23 mouse cellular contexts compared by ENCODE assay signal in the genomic region with DNA sequence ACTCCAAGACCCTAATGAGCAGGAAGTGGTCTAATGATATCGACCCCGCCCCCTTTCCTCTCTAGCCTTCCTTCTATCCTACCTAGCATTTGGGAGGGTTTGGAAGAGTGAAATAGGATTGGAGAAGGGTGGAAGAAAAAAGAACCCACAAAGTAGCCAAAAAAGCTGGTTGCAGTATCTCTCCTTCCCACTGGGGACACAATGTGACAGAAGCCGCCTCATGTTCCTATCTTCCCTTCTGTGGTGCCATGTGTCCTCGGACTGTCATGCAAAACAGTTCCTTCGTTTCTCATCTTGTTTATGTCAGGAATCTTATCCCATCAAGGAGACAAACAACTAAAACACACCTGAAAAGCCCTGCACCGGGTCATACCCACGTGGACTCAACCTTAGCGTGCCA. TPM values are rescaled to one million over a fixed set of nuclear protein-coding genes. Genes with fewer than 3 reads are reported as not detected.
DNase-seq lines count a peak whose midpoint lies in the region; ATAC-seq and TF ChIP-seq lines count a peak whose summit lies in the region.
"Had no signal": no experiment of that assay in that cellular context is flagged by ENCODE, and none has a peak within 500 bp of the region (broad histone marks: within the 10 kb centered on the region; RNA-seq: fewer than 3 reads in every experiment).

No protein-coding gene starts in this region.

- CTCF ChIA-PET in Patski (lab: Charles Lee): no interaction called here

- TF ChIP-seq CTCF in hindbrain, postnatal 0 days (IDR thresholded peaks at IDR 0.05; ENCODE audit: low read depth): peak; percentile 34
- TF ChIP-seq CTCF in Patski (IDR thresholded peaks at IDR 0.05): peak; percentile 8

- no peak overlapping the region for H3K4me3 ChIP-seq in hindbrain, postnatal 0 days (ENCODE audit: low read length)
- no peak overlapping the region for H3K4me3 ChIP-seq in hindbrain, embryonic 16.5 days (ENCODE audit: low read length)
- no peak overlapping the region for H3K4me3 ChIP-seq in midbrain, embryonic 11.5 days (ENCODE audit: low read depth, low read length)
- H3K4me3 ChIP-seq in midbrain, embryonic 15.5 days: no peak overlapping the region
- H3K4me3 ChIP-seq: embryonic facial prominence, embryonic 13.5 days; forebrain, embryonic 10.5 days; heart, embryonic 13.5 days; limb, embryonic 12.5 days; liver, embryonic 15.5 days; midbrain, embryonic 13.5 days; neural tube, embryonic 15.5 days; stomach, embryonic 15.5 days had no signal

- ATAC-seq in hindbrain, postnatal 0 days: no peak
- ATAC-seq in hindbrain, embryonic 16.5 days: no peak
- ATAC-seq in midbrain, embryonic 11.5 days (ENCODE audit: low FRiP score): no peak
- ATAC-seq in midbrain, embryonic 15.5 days (replicated peaks): no peak
- no peak for ATAC-seq in Patski

- H3K36me3 ChIP-seq in hindbrain, postnatal 0 days (ENCODE audit: insufficient read depth, low read length): no peaks in the 10 kb centered on the region
- H3K36me3 ChIP-seq in hindbrain, embryonic 16.5 days (ENCODE audit: control insufficient read depth, insufficient read depth, low read length): no peaks in the 10 kb centered on the region
- H3K36me3 ChIP-seq in midbrain, embryonic 11.5 days (ENCODE audit: control insufficient read depth, insufficient read depth, low read length): no peaks in the 10 kb centered on the region
- no peaks in the 10 kb centered on the region for H3K36me3 ChIP-seq in midbrain, embryonic 15.5 days (replicated peaks)
- H3K36me3 ChIP-seq: embryonic facial prominence, embryonic 13.5 days; forebrain, embryonic 10.5 days; limb, embryonic 12.5 days; liver, embryonic 15.5 days; midbrain, embryonic 13.5 days; neural tube, embryonic 15.5 days; stomach, embryonic 15.5 days had no signal

- no peaks in the 10 kb centered on the region for H3K27me3 ChIP-seq in hindbrain, postnatal 0 days (ENCODE audit: insufficient read depth, low read length)
- no peaks in the 10 kb centered on the region; the same call in 1 of the 2 replicates for H3K27me3 ChIP-seq in hindbrain, embryonic 16.5 days (replicated peaks; ENCODE audit: control insufficient read depth, insufficient read depth, low read length)
- no peaks in the 10 kb centered on the region for H3K27me3 ChIP-seq in midbrain, embryonic 11.5 days (ENCODE audit: control insufficient read depth, insufficient read depth, low read length)
- H3K27me3 ChIP-seq in midbrain, embryonic 15.5 days (replicated peaks): no peaks in the 10 kb centered on the region
- H3K27me3 ChIP-seq in Patski: peaks cover 6% of the 10 kb centered on the region
- H3K27me3 ChIP-seq: stomach, embryonic 15.5 days had no signal

- no peak overlapping the region for H3K4me2 ChIP-seq in hindbrain, postnatal 0 days (ENCODE audit: low read depth, low read length)
- no peak overlapping the region for H3K4me2 ChIP-seq in hindbrain, embryonic 16.5 days (ENCODE audit: low read length)
- no peak overlapping the region for H3K4me2 ChIP-seq in midbrain, embryonic 11.5 days
- no peak overlapping the region for H3K4me2 ChIP-seq in midbrain, embryonic 15.5 days
- H3K4me2 ChIP-seq: embryonic facial prominence, embryonic 13.5 days; heart, embryonic 13.5 days; limb, embryonic 12.5 days; liver, embryonic 15.5 days; lung, embryonic 14.5 days; midbrain, embryonic 13.5 days; neural tube, embryonic 15.5 days; stomach, embryonic 15.5 days had no signal

- POLR2A ChIA-PET in Patski (lab: Charles Lee): no interaction called here

- no peak for DNase-seq in hindbrain, postnatal 0 days (ENCODE audit: low spot score)
- peak; percentile 84 for DNase-seq in midbrain, embryonic 11.5 days (ENCODE audit: low spot score, missing footprints)
- DNase-seq in Patski (ENCODE audit: low read depth, low spot score): no peak
- no peak for DNase-seq in adrenal gland, postnatal 10 days
- DNase-seq in lung, postnatal 10 days: no peak
- DNase-seq: layer of hippocampus, postnatal 36 days had no signal

- 78% methylated on average over 8 of the region's 8 CpGs for WGBS in hindbrain, postnatal 0 days
- WGBS in hindbrain, embryonic 16.5 days: 84% methylated on average over 8 of the region's 8 CpGs
- WGBS in midbrain, embryonic 11.5 days: 86% methylated on average over 8 of the region's 8 CpGs
- 84% methylated on average over 8 of the region's 8 CpGs for WGBS in midbrain, embryonic 15.5 days

- in situ Hi-C loops in Patski (cut with MboI; ENCODE audit: low pct_unique_long_range_greater_than_20kb): no loop called here

- H3K27ac ChIP-seq in hindbrain, postnatal 0 days: no peak overlapping the region
- H3K27ac ChIP-seq in hindbrain, embryonic 16.5 days (ENCODE audit: low read depth, low read length): no peak overlapping the region
- H3K27ac ChIP-seq in midbrain, embryonic 11.5 days (ENCODE audit: low read depth, low read length): no peak overlapping the region
- no peak overlapping the region for H3K27ac ChIP-seq in midbrain, embryonic 15.5 days
- H3K27ac ChIP-seq: embryonic facial prominence, embryonic 13.5 days; forebrain, embryonic 10.5 days; heart, embryonic 13.5 days; limb, embryonic 12.5 days; liver, embryonic 15.5 days; midbrain, embryonic 13.5 days; neural tube, embryonic 15.5 days; stomach, embryonic 15.5 days had no signal

- no peak overlapping the region for H3K9ac ChIP-seq in hindbrain, postnatal 0 days (replicated peaks; ENCODE audit: low read length)
- H3K9ac ChIP-seq in hindbrain, embryonic 16.5 days (ENCODE audit: low read depth, low read length): no peak overlapping the region
- no peak overlapping the region for H3K9ac ChIP-seq in midbrain, embryonic 11.5 days (ENCODE audit: low read length)
- no peak overlapping the region for H3K9ac ChIP-seq in midbrain, embryonic 15.5 days
- H3K9ac ChIP-seq: embryonic facial prominence, embryonic 13.5 days; heart, embryonic 13.5 days; limb, embryonic 12.5 days; liver, embryonic 15.5 days; lung, embryonic 14.5 days; midbrain, embryonic 13.5 days; neural tube, embryonic 15.5 days; stomach, embryonic 15.5 days had no signal

- no peaks in the 10 kb centered on the region; the same call in 1 of the 2 replicates for H3K4me1 ChIP-seq in hindbrain, postnatal 0 days (ENCODE audit: insufficient read depth, low read length)
- H3K4me1 ChIP-seq in hindbrain, embryonic 16.5 days (ENCODE audit: control insufficient read depth, insufficient read depth, low read depth, low read length): peaks cover 7% of the 10 kb centered on the region; the same call in 1 of the 2 replicates
- peaks cover 20% of the 10 kb centered on the region for H3K4me1 ChIP-seq in midbrain, embryonic 11.5 days (ENCODE audit: control insufficient read depth, insufficient read depth, low read length)
- H3K4me1 ChIP-seq in midbrain, embryonic 15.5 days: peaks cover 9% of the 10 kb centered on the region
- H3K4me1 ChIP-seq: liver, embryonic 15.5 days; stomach, embryonic 15.5 days had no signal

- H3K9me3 ChIP-seq in hindbrain, postnatal 0 days (ENCODE audit: low read length): no peaks in the 10 kb centered on the region
- no peaks in the 10 kb centered on the region for H3K9me3 ChIP-seq in hindbrain, embryonic 16.5 days (ENCODE audit: control insufficient read depth, low read length)
- no peaks in the 10 kb centered on the region for H3K9me3 ChIP-seq in midbrain, embryonic 11.5 days (ENCODE audit: control insufficient read depth, low read length)
- H3K9me3 ChIP-seq in midbrain, embryonic 15.5 days: no peaks in the 10 kb centered on the region
- H3K9me3 ChIP-seq: embryonic facial prominence, embryonic 13.5 days; forebrain, embryonic 10.5 days; G1E; heart, embryonic 13.5 days; limb, embryonic 12.5 days; liver, embryonic 15.5 days; midbrain, embryonic 13.5 days; neural tube, embryonic 15.5 days; stomach, embryonic 15.5 days had no signal

RNA-seq across cellular contexts. Expression of gene Eogt, which starts 42.9 kb away (rescaled TPM):
- total RNA-seq in hindbrain, postnatal 0 days (2014; rRNA removed): 32.7 and 33.7 TPM in 2 replicates
- polyA plus RNA-seq in hindbrain, postnatal 0 days (2015; fragmentation: Nextera tagmentation; extraction: Ambion mirVana): 10.3 and 11.4 TPM in 2 replicates
- 13.8 and 17.7 TPM in 2 replicates for polyA plus RNA-seq in hindbrain, embryonic 16.5 days (2015; fragmentation: Nextera tagmentation; extraction: Ambion mirVana)
- 7.9 and 8.3 TPM in 2 replicates for polyA plus RNA-seq in midbrain, embryonic 11.5 days (2014; fragmentation: Nextera tagmentation; extraction: Ambion mirVana)
- polyA plus RNA-seq in midbrain, embryonic 15.5 days (2015; fragmentation: Nextera tagmentation; extraction: Ambion mirVana): 13.2 and 13.5 TPM in 2 replicates
- polyA plus RNA-seq in Patski (2021): 38.3 TPM
- 10 to 100 TPM; 34.2 to 49.2 TPM for total RNA-seq in adrenal gland, postnatal 10 days (2021)

RNA-seq across cellular contexts. Expression of gene Fam19a4, which starts 45.9 kb away (rescaled TPM):
- total RNA-seq in hindbrain, postnatal 0 days (2014; rRNA removed): 1.8 and 3.1 TPM in 2 replicates
- polyA plus RNA-seq in hindbrain, postnatal 0 days (2015; fragmentation: Nextera tagmentation; extraction: Ambion mirVana): 3.0 and 3.1 TPM in 2 replicates
- polyA plus RNA-seq in hindbrain, embryonic 16.5 days (2015; fragmentation: Nextera tagmentation; extraction: Ambion mirVana): 3.2 and 3.4 TPM in 2 replicates
- 4.1 and 4.7 TPM in 2 replicates for polyA plus RNA-seq in midbrain, embryonic 11.5 days (2014; fragmentation: Nextera tagmentation; extraction: Ambion mirVana)
- polyA plus RNA-seq in midbrain, embryonic 15.5 days (2015; fragmentation: Nextera tagmentation; extraction: Ambion mirVana): 6.4 and 6.6 TPM in 2 replicates
- polyA plus RNA-seq in Patski (2021): not detected
- under 1 TPM; 0.45 to 0.58 TPM for total RNA-seq in adrenal gland, postnatal 10 days (2021)
- total RNA-seq: heart, adult 8-10 months; heart, postnatal 10 days; hematopoietic stem cell, adult 5-6 weeks; liver, adult 2 months had no signal
- polyA plus RNA-seq: G1E; heart, embryonic 13.5 days; liver, adult 2 months; liver, embryonic 15.5 days; lung, embryonic 14.5 days; urinary bladder, adult 2 months had no signal
